Mouse (Mus musculus) lung, adult 18-20 months (tissue): ENCODE measurements at regions not wholly inside any gene's neighbourhood (a gene's known extent, or its start where the extent isn't known, plus 50 kb on each side); places are given as distances from the start of the nearest gene placed in this dataset.

ENCODE experiments used
- DNase-seq, 2 experiments: peaks; one replicate each; pipeline ENCODE4 v3.0.0; 2022; ENCODE audit warnings: mixed read lengths in 2 of 2

DNA sequence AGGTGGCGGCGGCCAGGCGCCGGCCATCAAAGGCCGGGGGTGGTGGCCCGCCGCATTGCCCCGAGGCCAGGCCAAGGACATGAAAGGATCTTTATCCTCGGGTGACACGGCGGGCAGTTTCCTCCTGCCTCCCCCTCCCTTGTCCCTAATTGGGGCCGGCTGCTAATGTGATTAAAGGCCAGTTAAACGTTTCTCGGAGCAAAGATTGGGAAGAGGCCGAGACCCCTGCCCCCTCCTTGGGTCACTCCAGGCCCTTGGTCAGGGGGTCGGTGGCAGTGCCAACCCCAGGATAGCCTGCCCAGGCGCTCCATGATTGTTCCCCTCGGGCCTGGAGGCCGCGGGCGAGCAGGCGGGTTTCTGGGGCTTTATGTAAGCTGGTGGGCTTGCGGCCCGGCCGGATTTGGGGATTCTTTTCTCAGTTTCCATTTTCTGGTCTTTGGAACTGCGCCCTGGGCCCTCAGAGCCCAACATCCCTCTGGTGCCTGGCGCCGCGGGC, 90.7 kb upstream of the Dio3 start:
- no peak for DNase-seq

DNA sequence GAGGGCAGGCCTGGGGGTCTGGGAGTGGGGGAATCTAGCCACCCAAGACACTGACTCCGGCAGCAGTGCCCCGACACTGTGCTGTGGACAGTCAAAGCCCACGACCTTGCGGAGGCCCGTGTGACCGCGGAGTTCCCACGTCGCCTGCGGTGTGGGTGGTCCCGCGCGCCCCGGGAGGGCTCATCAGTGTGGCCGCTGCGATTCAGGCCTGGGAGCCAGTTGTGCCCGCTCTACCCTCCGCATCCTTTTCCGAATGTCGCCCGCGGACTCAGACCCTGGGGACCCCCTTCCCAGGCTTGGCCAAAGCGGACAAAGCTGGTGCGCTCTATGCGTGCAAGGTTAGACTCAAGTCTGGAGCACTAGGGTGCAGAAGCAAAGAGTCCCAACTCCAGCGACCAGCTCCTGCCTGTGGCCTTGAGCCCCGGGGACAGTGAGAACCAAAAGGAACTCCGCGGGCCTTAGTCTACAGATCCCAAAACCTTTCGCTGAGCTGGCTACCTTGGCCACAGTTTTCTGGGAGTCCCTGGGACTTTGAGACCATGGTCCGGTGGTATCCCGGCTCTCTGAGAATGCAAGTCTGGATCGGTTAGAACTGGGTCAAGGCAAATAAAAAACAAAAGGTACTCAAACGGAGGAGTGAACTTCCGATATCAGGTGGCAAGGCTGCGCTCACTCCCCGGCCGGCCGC, 90.1 kb upstream of the Dio3 start:
- DNase-seq = no peak

DNA sequence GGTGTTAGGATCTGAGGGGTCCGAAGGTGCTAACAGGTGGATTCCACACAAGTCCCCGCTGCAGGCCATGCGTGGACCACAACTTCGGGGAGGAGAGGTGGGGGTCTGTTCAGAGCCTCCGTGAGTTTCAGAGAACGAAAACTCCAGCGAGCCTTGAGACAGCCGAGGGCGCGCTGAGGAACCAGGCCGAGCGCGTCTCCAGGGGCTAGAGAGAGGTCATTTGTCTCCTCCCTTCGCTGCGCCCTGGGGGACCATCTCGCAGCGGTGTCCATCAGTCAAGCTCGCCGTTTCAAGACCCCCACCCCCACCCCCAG, 89.6 kb upstream of the Dio3 start:
- no peak for DNase-seq

DNA sequence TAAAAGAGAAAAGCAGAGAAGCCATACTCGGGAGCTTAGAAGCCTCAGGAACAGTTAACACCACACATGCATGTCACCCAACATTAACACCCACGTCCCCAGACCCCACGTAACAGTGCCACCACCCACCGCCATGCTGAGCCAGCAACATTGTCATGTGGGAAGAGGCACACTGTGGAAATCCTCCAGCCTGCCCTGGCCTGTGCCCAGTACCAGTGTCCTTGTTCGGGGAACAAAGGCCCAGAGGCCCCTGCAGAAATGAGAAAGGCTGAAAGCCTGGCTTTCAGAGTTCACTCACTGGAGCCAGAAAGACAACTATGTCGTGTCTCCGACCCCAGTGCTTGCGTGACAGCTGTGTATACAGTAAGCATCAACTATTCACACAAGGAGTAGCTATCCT, 86.7 kb upstream of the Dio3 start:
- DNase-seq = no peak

DNA sequence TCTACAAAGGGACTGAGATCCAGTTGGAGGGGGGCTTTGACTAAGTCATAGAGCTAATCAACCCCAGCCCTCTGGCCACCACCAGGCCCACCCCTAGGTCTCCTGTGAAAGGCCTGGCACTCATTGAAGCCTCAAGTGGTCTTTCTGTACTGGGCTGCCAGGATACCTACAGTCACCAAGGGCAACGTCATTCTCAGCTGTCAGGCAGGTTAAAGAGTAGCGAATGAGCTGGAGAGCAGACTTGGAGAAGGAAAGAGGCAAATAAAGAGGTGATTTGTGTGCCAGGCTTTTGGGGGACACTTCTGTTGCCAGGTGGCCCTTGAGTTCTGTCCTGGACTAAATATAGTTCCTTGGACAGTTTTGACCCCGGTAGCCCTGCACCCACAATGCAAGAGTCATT, 81.5 kb upstream of the Dio3 start:
- peak; percentile 62 to 75 for DNase-seq

DNA sequence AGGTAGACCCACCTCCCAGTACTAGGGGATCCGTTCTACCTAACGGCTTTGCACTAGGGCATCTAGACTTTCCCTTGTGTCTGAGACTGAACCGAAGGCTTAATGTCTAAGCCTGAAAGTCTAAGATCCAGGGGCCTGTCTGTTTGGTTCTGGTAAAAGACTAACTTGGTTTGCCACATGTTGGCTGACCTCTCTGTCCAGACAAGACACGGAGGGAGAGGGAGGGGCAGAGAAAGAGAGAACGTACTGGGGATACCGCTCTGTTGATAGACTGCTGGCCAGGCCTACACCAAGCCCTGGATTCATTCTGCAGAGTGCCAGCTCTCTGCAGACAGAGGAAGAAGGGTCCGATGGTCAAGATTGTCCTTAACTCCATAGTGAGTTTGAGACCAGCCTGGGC, 78.4 kb upstream of the Dio3 start:
- no peak for DNase-seq

GRCm38 (mm10) chr12:110200887-110201286, 78.0 kb upstream of the Dio3 start:
- DNase-seq = no peak

- DNase-seq = peak; percentile 16 to 60
Measured at GRCm38 (mm10) chr12:110203271-110204014, 75.4 kb upstream of the Dio3 start.

DNA sequence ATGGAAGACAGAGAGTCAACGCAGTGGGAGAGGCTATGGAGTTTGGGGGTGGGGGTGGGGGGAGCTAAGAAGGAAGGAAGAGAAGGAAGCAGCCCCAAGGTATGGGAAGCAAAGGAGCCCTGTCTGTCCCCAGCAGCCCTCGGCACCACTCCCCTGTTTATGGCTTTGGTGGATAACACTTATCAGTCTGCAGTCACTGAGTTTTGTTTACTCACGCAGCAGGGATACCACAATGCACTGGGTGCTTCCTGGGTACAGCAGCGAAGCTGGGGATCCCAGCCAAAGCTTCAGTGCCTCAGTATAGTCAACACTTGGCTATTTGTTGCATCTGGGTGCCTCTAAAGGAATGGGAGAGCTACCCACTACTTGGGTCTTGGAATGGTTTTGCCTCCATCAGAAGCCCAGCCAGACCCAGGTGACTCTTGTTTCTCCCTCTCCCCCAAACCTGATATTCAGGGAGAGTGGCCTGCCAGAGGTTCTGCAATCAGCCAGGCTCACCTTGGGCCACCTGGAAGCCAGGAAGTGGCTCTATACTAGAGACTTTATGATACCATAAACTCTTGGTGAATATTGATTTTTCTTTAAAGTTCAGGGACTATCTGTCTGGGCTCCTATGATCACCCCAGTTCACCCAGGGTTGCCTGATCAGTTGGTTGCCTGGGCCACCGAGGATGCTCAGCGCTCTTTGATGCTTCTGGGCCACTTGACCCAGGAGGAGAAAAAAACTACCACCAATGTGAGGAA, 74.5 kb upstream of the Dio3 start:
- no peak for DNase-seq

- DNase-seq = no peak
Measured at GRCm38 (mm10) chr12:110206271-110206670, 72.6 kb upstream of the Dio3 start.

GRCm38 (mm10) chr12:110206812-110207211, 72.1 kb upstream of the Dio3 start:
- peak; percentile 31 to 60 for DNase-seq

DNA sequence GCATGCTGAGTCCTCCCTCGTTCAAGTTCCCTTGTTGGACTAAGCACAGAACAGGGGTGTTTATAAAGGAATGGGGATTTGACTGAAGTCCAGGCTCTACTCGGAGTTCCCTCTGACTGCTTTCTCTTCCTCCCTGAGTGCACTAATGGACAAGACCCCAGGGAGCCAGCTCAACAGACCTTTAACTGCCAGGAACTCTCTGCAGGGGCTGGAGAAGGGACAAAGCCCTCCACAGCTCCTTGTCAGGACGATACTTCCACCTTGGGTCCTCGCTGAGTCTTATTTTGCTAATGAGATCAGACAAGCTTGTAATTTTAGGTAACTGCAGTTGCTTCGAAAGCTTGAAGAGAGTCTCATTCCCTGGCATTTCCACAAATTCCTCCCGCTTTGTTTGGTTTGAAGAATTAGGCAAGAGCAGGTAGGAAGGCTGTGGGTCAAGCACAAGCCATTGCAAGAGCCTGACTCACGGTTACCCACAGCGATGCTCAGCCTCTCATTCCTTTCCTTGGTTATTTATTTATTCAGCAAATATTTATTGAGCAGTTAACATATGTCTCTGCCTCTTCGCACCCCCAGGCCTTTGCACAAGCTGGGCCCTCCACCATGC, 71.5 kb upstream of the Dio3 start:
- peak; percentile 28 to 66 for DNase-seq

GRCm38 (mm10) chr12:110212716-110213115, 66.2 kb upstream of the Dio3 start:
- no peak for DNase-seq

GRCm38 (mm10) chr12:110214833-110215232, 64.0 kb upstream of the Dio3 start:
- DNase-seq = no peak

- no peak for DNase-seq
Measured at GRCm38 (mm10) chr12:110215311-110215710, 63.6 kb upstream of the Dio3 start.

GRCm38 (mm10) chr12:110219750-110220149, 59.1 kb upstream of the Dio3 start:
- no peak for DNase-seq

GRCm38 (mm10) chr12:110220516-110220915, 58.4 kb upstream of the Dio3 start:
- peak; percentile 20 to 39 for DNase-seq

DNA sequence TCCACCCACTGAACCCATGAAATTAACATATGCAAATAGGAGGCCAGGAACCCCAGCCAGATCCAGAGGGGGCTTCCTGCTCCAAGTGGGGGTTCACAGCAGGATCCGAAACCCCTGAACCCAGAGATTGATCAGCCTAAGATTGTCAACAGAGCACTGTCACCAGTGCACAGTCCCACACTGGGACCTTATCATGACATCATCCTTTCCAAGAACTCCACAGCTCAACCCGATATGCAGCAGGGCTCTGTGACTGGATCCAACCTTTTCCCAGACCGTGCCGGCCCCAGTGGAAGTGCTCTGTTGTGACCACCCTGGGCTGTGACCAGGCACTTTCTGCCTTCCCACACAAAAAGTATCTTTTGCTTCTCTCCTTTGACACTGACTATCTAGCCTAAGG, 57.7 kb upstream of the Dio3 start:
- DNase-seq = no peak

DNA sequence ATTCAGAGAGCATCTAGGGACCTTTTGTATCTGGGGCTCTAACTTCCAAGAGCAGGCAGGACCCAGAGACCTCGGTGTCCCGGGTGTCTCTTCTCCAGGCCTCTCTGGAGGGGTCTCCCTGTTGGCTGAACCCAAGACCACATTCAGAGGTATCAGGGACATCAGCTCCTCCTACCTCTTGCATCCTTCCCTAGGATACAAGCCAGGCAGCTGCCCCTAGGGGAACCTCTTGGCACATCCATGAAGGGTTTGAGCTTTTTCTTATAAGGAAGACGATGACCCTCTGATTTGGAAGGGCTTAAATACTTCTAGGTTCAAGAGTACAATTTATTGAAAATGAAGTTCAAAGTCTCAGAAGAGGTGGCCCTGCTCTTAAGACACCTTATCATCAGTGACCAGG, 57.2 kb upstream of the Dio3 start:
- no peak for DNase-seq

GRCm38 (mm10) chr12:110224250-110224649, 54.6 kb upstream of the Dio3 start:
- DNase-seq = no peak

GRCm38 (mm10) chr12:110228011-110228411, 50.9 kb upstream of the Dio3 start:
- no peak for DNase-seq
